Mouse (Mus musculus): ENCODE measurements around the gene Tmf1. TPM values are rescaled to one million over a fixed set of nuclear protein-coding genes. Genes with fewer than 3 reads are reported as not detected.

The Tmf1 gene
- polyA plus RNA-seq, 1 experiment = 2.5 TPM

- H3K4me1 ChIP-seq = peaks cover 58% of the 10 kb centered on the region
These were observed 26.0 kb upstream of the Tmf1 start for GRCm38 (mm10) chr6:97204952-97205351.

GRCm38 (mm10) chr6:97204252-97204869 is 25.4 kb upstream of the Tmf1 start:
- Histone ChIP-seq H3K36me3 (replicated peaks; ENCODE audit: low read length) (peaks cover 34% of the 10 kb centered on the region), H3K4me1 (peaks cover 53% of the 10 kb centered on the region), H3K27me3 (replicated peaks) (no peaks in the 10 kb centered on the region), H3K9me3 (no peaks in the 10 kb centered on the region), H3K4me3 (replicated peaks) (peak overlapping the region; percentile 97)
- TF ChIP-seq FLI1 (IDR thresholded peaks at IDR 0.05; ENCODE audit: low read length) (no peak), GATA1 (IDR thresholded peaks at IDR 0.05; ENCODE audit: borderline replicate concordance, low read length) (no peak)

More at GRCm38 (mm10) chr6:97204952-97205351, 26.0 kb upstream of the Tmf1 start:
- no peaks in the 10 kb centered on the region for H3K9me3 ChIP-seq
- no peaks in the 10 kb centered on the region for H3K27me3 ChIP-seq (replicated peaks)
- TF ChIP-seq FLI1 (IDR thresholded peaks at IDR 0.05; ENCODE audit: low read length) = no peak
- TF ChIP-seq GATA1 (IDR thresholded peaks at IDR 0.05; ENCODE audit: borderline replicate concordance, low read length) = no peak
- peak overlapping the region; percentile 97 for H3K4me3 ChIP-seq (replicated peaks)
- peaks cover 30% of the 10 kb centered on the region for H3K36me3 ChIP-seq (replicated peaks; ENCODE audit: low read length)

GRCm38 (mm10) chr6:97202477-97202876 is 23.6 kb upstream of the Tmf1 start:
- no peak for TF ChIP-seq GATA1 (IDR thresholded peaks at IDR 0.05; ENCODE audit: borderline replicate concordance, low read length)
- TF ChIP-seq FLI1 (IDR thresholded peaks at IDR 0.05; ENCODE audit: low read length) = no peak
- Histone ChIP-seq H3K27me3 (replicated peaks) (no peaks in the 10 kb centered on the region), H3K36me3 (replicated peaks; ENCODE audit: low read length) (peaks cover 49% of the 10 kb centered on the region), H3K9me3 (no peaks in the 10 kb centered on the region), H3K4me1 (peaks cover 37% of the 10 kb centered on the region), H3K4me3 (replicated peaks) (no peak overlapping the region)

- H3K36me3 ChIP-seq (replicated peaks; ENCODE audit: low read length) = peaks cover 69% of the 10 kb centered on the region
- H3K4me3 ChIP-seq (replicated peaks) = no peak overlapping the region
These were observed 21.5 kb upstream of the Tmf1 start for GRCm38 (mm10) chr6:97200437-97200836.

GRCm38 (mm10) chr6:97179367-97179828 is 476 bp upstream of the Tmf1 start:
- H3K4me1 ChIP-seq = peaks cover 65% of the 10 kb centered on the region
- H3K36me3 ChIP-seq (replicated peaks; ENCODE audit: low read length) = peaks cover 36% of the 10 kb centered on the region
- no peak for TF ChIP-seq FLI1 (IDR thresholded peaks at IDR 0.05; ENCODE audit: low read length)
- TF ChIP-seq GATA1 (IDR thresholded peaks at IDR 0.05; ENCODE audit: borderline replicate concordance, low read length) = no peak
- peak overlapping the region; percentile 97 for H3K4me3 ChIP-seq (replicated peaks)
- H3K27me3 ChIP-seq (replicated peaks) = no peaks in the 10 kb centered on the region
- H3K9me3 ChIP-seq = no peaks in the 10 kb centered on the region

More at GRCm38 (mm10) chr6:97200437-97200836, 21.5 kb upstream of the Tmf1 start:
- TF ChIP-seq FLI1 (IDR thresholded peaks at IDR 0.05; ENCODE audit: low read length) = no peak
- TF ChIP-seq GATA1 (IDR thresholded peaks at IDR 0.05; ENCODE audit: borderline replicate concordance, low read length) = no peak
- peaks cover 27% of the 10 kb centered on the region for H3K4me1 ChIP-seq
- H3K9me3 ChIP-seq = no peaks in the 10 kb centered on the region
- H3K27me3 ChIP-seq (replicated peaks) = no peaks in the 10 kb centered on the region

- TF ChIP-seq FLI1 (IDR thresholded peaks at IDR 0.05; ENCODE audit: low read length) = no peak
- TF ChIP-seq GATA1 (IDR thresholded peaks at IDR 0.05; ENCODE audit: borderline replicate concordance, low read length) = no peak
- H3K9me3 ChIP-seq = no peaks in the 10 kb centered on the region
These were observed 3.2 kb downstream of the Tmf1 start for GRCm38 (mm10) chr6:97175716-97176115.

GRCm38 (mm10) chr6:97150156-97150555 is 28.8 kb downstream of the Tmf1 start:
- Histone ChIP-seq H3K4me3 (replicated peaks) (no peak overlapping the region), H3K36me3 (replicated peaks; ENCODE audit: low read length) (peaks cover 30% of the 10 kb centered on the region), H3K9me3 (no peaks in the 10 kb centered on the region), H3K4me1 (peaks cover 24% of the 10 kb centered on the region), H3K27me3 (replicated peaks) (no peaks in the 10 kb centered on the region)
- no peak for TF ChIP-seq FLI1 (IDR thresholded peaks at IDR 0.05; ENCODE audit: low read length)
- no peak for TF ChIP-seq GATA1 (IDR thresholded peaks at IDR 0.05; ENCODE audit: borderline replicate concordance, low read length)

More at GRCm38 (mm10) chr6:97175716-97176115, 3.2 kb downstream of the Tmf1 start:
- Histone ChIP-seq H3K27me3 (replicated peaks) (no peaks in the 10 kb centered on the region), H3K4me3 (replicated peaks) (peak overlapping the region; percentile 66), H3K36me3 (replicated peaks; ENCODE audit: low read length) (peaks cover 58% of the 10 kb centered on the region), H3K4me1 (peaks cover 54% of the 10 kb centered on the region)

- no peak for TF ChIP-seq GATA1 (IDR thresholded peaks at IDR 0.05; ENCODE audit: borderline replicate concordance, low read length)
- TF ChIP-seq FLI1 (IDR thresholded peaks at IDR 0.05; ENCODE audit: low read length) = no peak
- no peaks in the 10 kb centered on the region for H3K9me3 ChIP-seq
- no peaks in the 10 kb centered on the region for H3K27me3 ChIP-seq (replicated peaks)
- no peak overlapping the region for H3K4me3 ChIP-seq (replicated peaks)
- H3K36me3 ChIP-seq (replicated peaks; ENCODE audit: low read length) = peaks cover 31% of the 10 kb centered on the region
- peaks cover 24% of the 10 kb centered on the region for H3K4me1 ChIP-seq
These were observed 29.2 kb downstream of the Tmf1 start for GRCm38 (mm10) chr6:97149721-97150120.

GRCm38 (mm10) chr6:97148383-97149251 is 30.3 kb downstream of the Tmf1 start, which contains the start of gene Eogt:
Gene Eogt, minus strand, starts transcription at chr6:97149182.
- H3K4me3 ChIP-seq (replicated peaks) = peak within 1 kb of the TSS; percentile 96
- H3K9me3 ChIP-seq = no peaks in the 10 kb centered on the region
- H3K36me3 ChIP-seq (replicated peaks; ENCODE audit: low read length) = peaks cover 34% of the 10 kb centered on the region
- TF ChIP-seq FLI1 (IDR thresholded peaks at IDR 0.05; ENCODE audit: low read length) = no peak
- TF ChIP-seq GATA1 (IDR thresholded peaks at IDR 0.05; ENCODE audit: borderline replicate concordance, low read length) = no peak
- no peaks in the 10 kb centered on the region for H3K27me3 ChIP-seq (replicated peaks)
- peaks cover 24% of the 10 kb centered on the region for H3K4me1 ChIP-seq
